Mouse (Mus musculus) heart, adult 2 months (tissue): ENCODE measurements at regions not wholly inside any gene's neighbourhood (a gene's known extent, or its start where the extent isn't known, plus 50 kb on each side); places are given as distances from the start of the nearest gene placed in this dataset.

ENCODE experiments used
- DNase-seq, 2 experiments: peaks; one replicate each; pipeline ENCODE4 v3.0.0; 2021
- H3K27ac ChIP-seq: fragments of 200-600 bp; 2 replicates; pipeline ENCODE4 v1.8.1; 2022
- H3K27me3 ChIP-seq: fragments of 200-500 bp; 2 replicates; pipeline ENCODE4 v1.6.1; 2012; ENCODE audit warnings: mild to moderate bottlenecking, low read length, inconsistent platforms, mixed read lengths; ENCODE audit not compliant: control insufficient read depth, insufficient read depth
- H3K36me3 ChIP-seq: fragments of 200-500 bp; 2 replicates; pipeline ENCODE4 v1.6.1; 2012; ENCODE audit warnings: low read length, inconsistent platforms; ENCODE audit not compliant: control insufficient read depth, insufficient read depth
- H3K4me1 ChIP-seq: fragments of 200-500 bp; 2 replicates; pipeline ENCODE4 v1.6.1; 2011; ENCODE audit warnings: low read length; ENCODE audit not compliant: control insufficient read depth, insufficient read depth
- H3K4me3 ChIP-seq: fragments of 200-600 bp; 2 replicates; pipeline ENCODE4 v1.8.1; 2022
- H3K79me2 ChIP-seq: fragments of 200-500 bp; replicated peaks from 2 replicates; pipeline ENCODE4 v1.6.1; 2012; ENCODE audit warnings: mild to moderate bottlenecking, inconsistent platforms, low read length, moderate library complexity, mixed read lengths; ENCODE audit not compliant: control insufficient read depth, insufficient read depth
- H3K9ac ChIP-seq: fragments of 200-500 bp; 2 replicates; pipeline ENCODE4 v1.6.1; 2012; ENCODE audit warnings: low read depth, mild to moderate bottlenecking, control low read depth, inconsistent platforms, low read length, mixed read lengths
- CTCF ChIP-seq: fragments of 200-600 bp; IDR thresholded peaks from 2 replicates; pipeline ENCODE4 v1.8.1; 2022; ENCODE audit warnings: antibody characterized with exemption, mild to moderate bottlenecking, moderate library complexity
- EP300 ChIP-seq: fragments of 200-500 bp; IDR thresholded peaks from 2 replicates; pipeline ENCODE4 v1.6.1; 2011; ENCODE audit warnings: low read depth, low read length, control low read depth; ENCODE audit not compliant: insufficient read depth
- POLR2A ChIP-seq: fragments of 200-500 bp; IDR thresholded peaks from 2 replicates; pipeline ENCODE4 v1.6.1; 2011; ENCODE audit warnings: mild to moderate bottlenecking, low read depth, low read length, control low read depth; ENCODE audit not compliant: insufficient read depth
- WGBS: fragments of 180-500 bp; shearing (Covaris S2); methylation state at CpG from one replicate; pipeline ENCODE4 v1.1.7; 2018; 5-methylcytosine and 5-hydroxymethylcytosine counted together
- intact Hi-C: fragments of 180-260 bp; cut with DNase I; formaldehyde crosslinking; loops from one replicate; pipeline ENCODE4 v1.15.1; 2025

DNA sequence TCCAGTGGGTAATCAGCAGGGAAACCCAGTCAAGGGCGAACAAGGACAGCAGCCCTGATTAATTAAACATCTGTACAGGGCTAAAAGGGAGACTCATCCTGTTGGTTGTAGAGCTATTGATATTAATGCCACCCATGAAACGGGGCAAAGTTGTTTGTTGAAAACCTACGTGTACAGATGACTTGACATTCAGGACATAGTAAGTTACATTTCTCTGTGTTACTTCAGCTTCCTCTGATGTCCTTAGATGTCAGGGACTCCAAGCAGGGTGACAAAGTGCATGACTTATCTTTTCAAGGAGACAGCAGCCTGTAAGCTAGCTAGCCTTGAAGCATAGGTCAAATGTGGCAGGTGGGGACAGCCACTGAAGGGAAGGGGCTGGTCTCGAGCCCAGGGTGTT, 390.5 kb downstream of the Ccdc171 start:
- Histone ChIP-seq H3K4me1 (no peaks in the 10 kb centered on the region), H3K9ac (no peak overlapping the region), H3K79me2 (no peaks in the 10 kb centered on the region), H3K4me3 (no peak overlapping the region), H3K36me3 (no peaks in the 10 kb centered on the region), H3K27ac (no peak overlapping the region), H3K27me3 (no peaks in the 10 kb centered on the region)
- DNase-seq: no peak
- TF ChIP-seq POLR2A (no peak), EP300 (no peak), CTCF (no peak)
- WGBS: 63% methylated on average over 4 of the region's 4 CpGs
- intact Hi-C loops: no loop called here

GRCm38 (mm10) chr4:83917009-83917408, 391.7 kb downstream of the Ccdc171 start:
- Histone ChIP-seq H3K27ac (no peak overlapping the region), H3K9ac (no peak overlapping the region), H3K4me1 (no peaks in the 10 kb centered on the region), H3K79me2 (no peaks in the 10 kb centered on the region), H3K36me3 (no peaks in the 10 kb centered on the region), H3K4me3 (no peak overlapping the region), H3K27me3 (no peaks in the 10 kb centered on the region)
- intact Hi-C loops: no loop called here
- 46% methylated on average over 4 of the region's 4 CpGs for WGBS
- DNase-seq: no peak
- TF ChIP-seq EP300 (no peak), CTCF (no peak), POLR2A (no peak)

DNA sequence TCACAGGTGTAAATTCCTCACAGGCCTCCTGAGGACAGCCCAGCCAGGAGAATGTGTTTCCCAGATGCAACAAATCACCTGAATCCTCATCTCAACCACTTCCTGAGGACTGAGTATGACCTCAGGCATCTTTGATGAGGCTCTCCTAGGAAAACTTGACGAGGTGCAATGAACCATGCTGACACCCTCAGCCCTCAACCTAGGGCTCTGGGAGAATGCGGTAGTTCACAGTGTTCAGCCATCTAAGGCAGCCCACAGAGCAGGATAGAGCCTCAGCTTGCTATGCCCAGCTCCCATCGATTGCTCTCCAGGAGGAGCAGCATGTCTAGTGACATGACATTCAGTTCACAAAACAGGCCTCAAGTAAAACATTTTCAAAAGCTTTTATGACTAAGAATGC, 392.7 kb downstream of the Ccdc171 start:
- H3K79me2 ChIP-seq: no peaks in the 10 kb centered on the region
- DNase-seq: no peak
- TF ChIP-seq CTCF: no peak
- no peak for TF ChIP-seq POLR2A
- no peak for TF ChIP-seq EP300
- H3K4me3 ChIP-seq: no peak overlapping the region
- no peaks in the 10 kb centered on the region for H3K36me3 ChIP-seq
- no peaks in the 10 kb centered on the region for H3K27me3 ChIP-seq
- intact Hi-C loops: no loop called here
- 82% methylated on average over 3 of the region's 3 CpGs for WGBS
- no peaks in the 10 kb centered on the region for H3K4me1 ChIP-seq
- no peak overlapping the region for H3K9ac ChIP-seq
- no peak overlapping the region for H3K27ac ChIP-seq

DNA sequence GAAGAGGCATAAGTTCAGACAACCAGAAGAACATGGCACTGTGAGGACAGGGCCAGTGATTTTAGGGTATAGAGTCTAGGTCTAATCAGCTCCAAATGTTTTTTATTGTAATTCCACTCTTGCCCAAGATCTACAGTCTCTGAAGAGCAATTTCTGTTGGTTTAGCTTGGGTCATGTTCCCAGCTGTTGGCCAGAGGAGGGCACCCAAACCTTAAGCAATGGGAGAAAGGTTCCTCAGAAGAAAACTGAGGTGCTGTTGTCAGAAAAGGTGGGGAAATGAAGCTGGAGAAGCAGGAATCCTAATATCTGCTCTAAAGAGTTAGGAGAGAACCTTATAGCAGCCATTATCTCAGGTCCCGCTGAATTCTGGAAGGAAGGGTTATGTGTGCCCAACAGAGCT, 393.7 kb downstream of the Ccdc171 start:
- DNase-seq: no peak
- Histone ChIP-seq H3K4me1 (no peaks in the 10 kb centered on the region), H3K27me3 (no peaks in the 10 kb centered on the region), H3K36me3 (no peaks in the 10 kb centered on the region), H3K79me2 (no peaks in the 10 kb centered on the region), H3K27ac (no peak overlapping the region), H3K9ac (no peak overlapping the region), H3K4me3 (no peak overlapping the region)
- TF ChIP-seq POLR2A (no peak), EP300 (no peak), CTCF (peak; percentile 52)
- intact Hi-C loops: no loop called here
- WGBS: 42% methylated on average over 1 of the region's 1 CpGs

DNA sequence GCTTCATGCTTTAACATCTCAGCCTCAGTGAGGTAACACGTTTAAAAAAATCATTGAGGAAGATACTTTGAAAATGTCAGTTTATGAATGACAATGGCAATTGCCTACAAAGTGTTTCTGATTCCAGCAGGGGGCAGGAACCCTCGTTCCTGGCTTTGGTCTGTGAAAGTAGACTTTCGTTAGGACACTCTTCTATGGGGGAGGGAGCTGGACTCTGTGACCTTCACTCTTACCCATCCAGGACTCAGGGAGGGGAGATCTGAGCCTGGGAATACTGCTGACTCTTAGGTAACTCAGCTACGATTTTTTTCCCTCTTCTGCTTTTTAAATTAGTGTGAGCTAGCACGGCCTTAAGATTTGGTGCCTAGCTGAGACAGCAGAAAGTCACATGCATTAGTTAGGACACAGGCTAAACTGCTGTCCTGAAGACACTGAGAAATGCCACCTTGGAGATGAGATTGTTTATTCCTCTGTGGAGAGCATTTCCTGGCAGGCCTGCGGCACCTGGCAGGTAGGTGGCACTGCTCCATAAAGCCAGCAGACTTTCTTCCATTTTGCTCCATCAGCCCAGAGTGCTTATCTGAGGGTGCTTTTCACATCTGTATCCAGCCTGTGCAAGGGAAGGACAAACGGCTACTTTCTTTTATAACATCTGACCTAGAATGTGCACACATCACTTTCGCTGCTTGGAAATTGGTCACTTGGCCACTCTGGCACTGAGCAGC, 399.9 kb downstream of the Ccdc171 start:
- Histone ChIP-seq H3K4me3 (no peak overlapping the region), H3K4me1 (no peaks in the 10 kb centered on the region), H3K36me3 (no peaks in the 10 kb centered on the region), H3K27ac (no peak overlapping the region), H3K79me2 (no peaks in the 10 kb centered on the region), H3K27me3 (no peaks in the 10 kb centered on the region), H3K9ac (no peak overlapping the region)
- intact Hi-C loops: no loop called here
- TF ChIP-seq CTCF: peak; percentile 35
- no peak for TF ChIP-seq POLR2A
- DNase-seq: no peak
- WGBS: 52% methylated on average over 8 of the region's 8 CpGs

DNA sequence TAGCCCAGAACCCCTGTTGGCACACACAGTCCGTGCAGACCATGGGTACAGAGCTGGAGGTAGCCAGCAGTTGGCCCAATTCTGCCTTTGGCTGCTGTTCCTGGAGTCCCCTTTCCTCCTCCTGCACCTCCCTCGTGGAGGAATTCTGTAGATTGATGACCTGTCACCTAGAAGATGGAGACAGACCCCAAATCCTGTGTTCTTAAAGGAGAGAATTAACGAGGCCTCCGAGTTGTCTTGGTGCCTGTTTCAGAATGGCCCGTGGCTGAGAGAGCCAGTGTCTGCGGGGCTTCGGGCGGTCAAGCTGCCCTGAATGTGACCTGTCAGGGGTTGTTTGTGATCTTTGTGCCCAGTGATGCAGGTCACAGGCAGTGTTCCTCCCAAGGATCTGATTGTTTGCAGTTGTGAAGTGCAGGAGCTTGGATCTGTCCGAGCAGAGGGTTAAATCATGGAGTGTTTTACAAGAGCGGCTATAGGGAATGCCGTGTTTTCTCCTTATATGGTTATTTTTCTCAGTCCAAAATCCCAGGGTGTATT, 400.9 kb downstream of the Ccdc171 start:
- no peaks in the 10 kb centered on the region for H3K4me1 ChIP-seq
- H3K9ac ChIP-seq: no peak overlapping the region
- intact Hi-C loops: no loop called here
- no peaks in the 10 kb centered on the region for H3K36me3 ChIP-seq
- WGBS: 79% methylated on average over 11 of the region's 11 CpGs
- H3K27me3 ChIP-seq: no peaks in the 10 kb centered on the region
- no peaks in the 10 kb centered on the region for H3K79me2 ChIP-seq
- no peak for TF ChIP-seq CTCF
- TF ChIP-seq EP300: no peak
- TF ChIP-seq POLR2A: no peak
- no peak overlapping the region for H3K4me3 ChIP-seq
- H3K27ac ChIP-seq: no peak overlapping the region
- no peak for DNase-seq
